Mouse (Mus musculus) layer of hippocampus, adult 9-10 months (tissue): ENCODE measurements around the gene Slc25a22.

Source experiments
- DNase-seq: peaks from one replicate; pipeline ENCODE4 v3.0.0; 2022; ENCODE audit warnings: low spot score

Slc25a22 gene

DNA sequence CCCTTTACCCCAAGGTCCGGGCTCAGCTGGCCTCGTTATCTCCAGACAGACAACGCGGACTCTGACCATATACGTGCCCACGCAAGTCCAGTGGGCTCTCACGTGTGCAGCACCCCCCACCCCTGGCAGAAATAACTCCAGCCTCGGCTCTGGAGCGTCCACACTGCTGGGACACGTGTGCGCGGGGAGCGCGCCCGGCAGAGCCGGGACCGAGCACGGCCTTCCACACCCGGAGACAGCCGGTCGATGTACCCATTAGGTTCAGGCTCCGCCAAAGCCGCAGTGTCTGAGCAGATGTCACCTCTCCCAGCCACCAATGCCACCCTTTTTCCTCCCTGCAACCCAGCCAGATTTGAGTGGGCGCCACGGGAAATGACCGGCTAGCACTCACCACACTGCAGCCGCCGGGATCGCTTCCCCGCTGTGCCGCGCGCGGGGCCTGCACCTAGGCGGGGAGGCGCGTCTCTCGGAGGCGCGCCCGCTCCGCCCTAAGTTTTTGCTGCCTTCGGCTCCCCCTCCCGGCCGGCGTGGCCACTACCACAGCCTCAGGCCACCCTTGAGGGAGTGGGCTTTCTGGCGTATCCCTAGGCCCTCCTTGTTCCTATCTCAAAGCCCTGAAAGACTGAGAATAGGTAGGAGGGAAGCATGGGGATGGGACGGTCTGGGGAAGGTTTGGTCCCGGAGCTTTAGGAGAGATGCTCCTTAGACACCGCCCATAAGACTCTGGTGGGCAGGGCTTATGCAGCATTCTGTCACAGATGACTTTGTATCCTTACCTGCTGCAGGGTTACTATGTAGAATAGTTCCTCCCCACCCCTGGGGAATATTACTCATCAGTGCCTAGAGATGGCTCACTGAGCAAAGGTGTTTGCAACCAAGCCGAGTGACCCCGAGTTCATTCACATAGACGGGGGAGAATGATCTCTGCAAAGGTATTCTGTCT, at the start of gene Slc25a22:
TSS of gene Slc25a22 (minus strand) at position 715 of the 943 bp plus-strand sequence.
- no peak for DNase-seq

DNA sequence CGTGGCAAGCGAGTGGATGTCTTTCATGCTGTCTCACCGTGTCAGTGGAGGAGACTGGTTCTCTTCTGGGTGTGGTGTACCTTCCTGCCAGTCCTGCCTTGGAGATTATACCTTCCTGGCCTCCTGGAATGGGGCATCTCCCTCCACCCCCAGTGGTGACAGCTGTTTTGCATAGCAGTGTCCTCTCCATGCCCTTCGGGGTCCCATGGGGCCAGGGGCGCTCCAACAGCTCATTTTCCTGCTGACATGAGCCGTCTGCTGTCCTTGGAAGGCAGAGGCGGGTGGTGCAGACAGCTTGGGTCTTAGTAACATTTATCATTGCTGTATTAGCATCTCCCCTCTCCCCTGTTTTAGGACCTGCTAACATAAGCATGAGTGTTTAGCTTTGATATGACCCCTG, 49.4 kb upstream of the Slc25a22 start:
- no peak for DNase-seq

DNA sequence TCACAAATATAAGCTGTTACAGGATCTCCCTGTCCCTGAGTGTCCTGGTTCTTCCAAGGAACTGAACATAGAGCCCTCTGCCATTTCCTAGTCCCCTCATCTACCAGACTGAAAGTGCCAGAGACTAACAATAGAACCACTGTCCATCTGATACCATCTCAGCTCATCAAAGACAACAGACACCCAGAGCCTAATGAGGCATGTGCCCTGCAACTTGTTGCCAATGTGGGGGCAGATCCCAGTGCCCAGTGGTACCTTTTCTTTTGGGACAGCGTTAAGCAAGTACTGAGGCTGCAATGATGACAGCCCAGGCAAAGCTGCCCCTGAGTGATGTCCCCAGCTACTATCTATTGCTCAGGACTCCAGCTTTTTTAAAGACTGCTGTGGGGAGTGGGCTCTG, 48.5 kb upstream of the Slc25a22 start:
- DNase-seq: no peak

DNA sequence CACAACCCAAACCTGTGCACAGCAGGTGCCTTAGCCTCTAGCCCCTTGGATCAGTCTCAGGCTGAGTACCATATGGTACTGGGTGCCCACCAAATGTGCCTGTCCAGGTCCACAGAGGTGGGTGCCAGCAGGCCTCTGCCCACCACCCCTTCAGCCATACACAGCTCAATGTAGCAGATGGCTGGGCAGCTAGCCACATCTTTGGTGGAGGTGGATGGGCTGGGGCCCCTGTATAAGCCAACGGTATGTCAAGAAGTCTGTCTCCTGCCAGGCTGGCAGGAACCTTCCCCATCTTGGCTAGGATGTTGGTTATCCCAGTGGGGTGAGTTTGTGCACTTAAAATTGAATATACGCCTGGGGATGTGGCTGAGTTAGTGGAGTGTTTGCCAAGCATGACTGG, 47.9 kb upstream of the Slc25a22 start:
- no peak for DNase-seq

DNA sequence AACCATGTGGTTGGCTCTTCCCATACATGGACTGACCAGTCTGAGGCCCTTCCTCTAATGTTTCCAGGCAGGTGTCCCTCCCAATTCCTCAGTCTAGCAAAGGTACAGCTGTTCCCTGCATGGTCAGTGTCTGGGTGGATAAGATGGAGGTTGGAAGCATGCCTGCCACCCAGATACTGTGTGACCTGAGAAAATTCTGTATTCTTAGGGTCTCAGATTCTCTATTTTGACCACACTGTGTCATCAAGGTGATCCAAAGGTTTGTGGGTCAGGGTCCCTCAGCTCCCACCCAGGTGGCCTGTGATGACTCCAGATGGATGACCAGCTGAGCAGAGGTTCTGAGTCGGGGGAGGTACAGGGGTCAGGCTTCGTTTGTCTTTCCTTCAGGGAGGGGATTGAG, 47.5 kb upstream of the Slc25a22 start:
- DNase-seq: no peak

DNA sequence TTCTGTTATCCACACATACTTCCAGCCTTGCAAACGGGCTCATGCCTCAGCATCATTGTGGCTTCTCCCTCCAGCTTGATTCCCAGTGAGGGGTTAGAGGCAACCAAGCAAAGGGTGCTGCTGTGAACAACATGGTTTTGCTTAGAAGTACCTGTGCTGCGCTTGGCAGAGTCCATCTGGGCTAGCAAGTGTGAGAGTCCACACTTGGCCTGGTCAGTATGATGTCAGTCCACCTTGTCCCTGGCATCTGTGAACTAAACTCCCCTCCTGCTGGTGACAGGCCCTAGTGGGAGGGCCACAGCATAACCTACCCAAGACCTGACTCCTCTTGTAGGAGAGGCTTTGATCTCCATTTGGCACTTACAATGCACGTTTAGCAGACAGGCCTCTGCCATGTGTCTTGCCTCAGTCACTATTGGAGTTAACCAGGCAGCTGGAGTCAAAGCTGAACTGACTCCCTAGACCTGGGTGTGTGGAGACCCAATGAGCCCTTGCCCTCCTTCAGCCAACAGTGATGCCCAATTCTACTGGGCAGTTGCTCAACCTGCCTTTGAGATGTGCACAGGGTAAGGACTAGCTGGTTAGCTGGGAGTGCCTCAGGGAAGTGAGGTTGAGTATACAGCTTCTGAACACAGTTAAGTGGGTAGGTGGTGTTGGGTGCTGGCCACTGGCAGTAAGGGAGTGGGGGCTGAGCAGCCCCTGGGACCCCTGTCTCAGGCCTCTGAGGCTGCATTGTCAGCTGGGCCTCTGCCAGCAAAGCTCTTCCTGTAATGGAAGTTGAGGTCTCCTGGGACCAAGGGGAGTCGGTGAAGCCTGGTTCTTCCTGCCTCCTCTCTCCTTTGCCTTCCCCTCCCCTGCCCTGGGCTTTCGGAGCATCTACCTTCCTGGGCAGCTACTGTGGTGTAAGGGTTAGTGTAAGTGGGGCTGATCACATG, 46.8 kb upstream of the Slc25a22 start:
- no peak for DNase-seq

DNA sequence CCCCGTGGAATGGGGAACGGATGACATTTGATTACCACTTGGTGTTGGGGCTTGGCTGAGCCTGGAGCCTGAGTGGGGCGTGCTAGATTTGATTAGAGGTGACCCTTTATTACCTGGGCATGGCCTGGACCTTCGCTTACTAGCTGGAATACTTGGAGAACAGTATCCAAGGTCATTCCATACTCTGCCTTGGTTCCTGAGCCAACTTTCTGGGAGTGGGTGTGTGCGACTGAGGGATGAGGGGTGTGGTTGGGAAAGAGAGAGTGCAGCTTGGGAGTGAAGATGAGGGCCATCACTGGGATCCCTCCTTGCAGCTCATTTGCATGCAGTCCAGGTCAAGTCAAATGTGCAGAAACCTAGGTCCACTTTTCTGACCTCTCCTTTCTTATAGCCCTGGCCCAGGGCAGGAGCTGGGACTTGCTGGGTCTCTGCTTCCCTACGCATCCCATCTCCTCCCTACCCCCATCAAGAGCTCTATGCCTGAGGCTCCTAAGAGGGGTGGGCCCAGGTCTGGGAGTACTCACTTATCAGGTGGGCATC, 45.5 kb upstream of the Slc25a22 start:
- DNase-seq: no peak

DNA sequence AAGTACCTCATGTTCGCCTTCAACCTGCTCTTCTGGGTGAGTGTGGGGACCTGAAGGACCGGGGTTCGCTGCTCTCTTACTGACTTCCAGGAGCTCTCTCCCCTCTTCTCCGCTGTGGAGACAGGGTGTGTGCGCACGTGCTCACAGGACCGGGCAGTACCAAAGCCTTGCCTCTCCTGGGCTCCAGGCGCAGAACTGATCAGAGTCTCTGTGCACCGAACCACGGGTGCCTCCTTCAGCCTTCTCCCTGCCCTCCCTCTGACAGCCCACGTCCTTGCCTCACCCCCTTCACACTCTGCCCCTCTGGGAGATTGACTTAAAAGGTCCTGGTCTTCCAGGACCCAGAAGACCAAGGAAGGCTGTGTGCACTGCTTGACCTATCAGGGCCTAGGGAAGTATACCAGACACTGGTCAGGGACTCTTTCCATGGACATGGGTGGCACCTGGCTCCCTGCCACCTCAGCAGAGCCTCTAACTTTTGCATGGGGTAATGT, 44.9 kb upstream of the Slc25a22 start:
- no peak for DNase-seq

DNA sequence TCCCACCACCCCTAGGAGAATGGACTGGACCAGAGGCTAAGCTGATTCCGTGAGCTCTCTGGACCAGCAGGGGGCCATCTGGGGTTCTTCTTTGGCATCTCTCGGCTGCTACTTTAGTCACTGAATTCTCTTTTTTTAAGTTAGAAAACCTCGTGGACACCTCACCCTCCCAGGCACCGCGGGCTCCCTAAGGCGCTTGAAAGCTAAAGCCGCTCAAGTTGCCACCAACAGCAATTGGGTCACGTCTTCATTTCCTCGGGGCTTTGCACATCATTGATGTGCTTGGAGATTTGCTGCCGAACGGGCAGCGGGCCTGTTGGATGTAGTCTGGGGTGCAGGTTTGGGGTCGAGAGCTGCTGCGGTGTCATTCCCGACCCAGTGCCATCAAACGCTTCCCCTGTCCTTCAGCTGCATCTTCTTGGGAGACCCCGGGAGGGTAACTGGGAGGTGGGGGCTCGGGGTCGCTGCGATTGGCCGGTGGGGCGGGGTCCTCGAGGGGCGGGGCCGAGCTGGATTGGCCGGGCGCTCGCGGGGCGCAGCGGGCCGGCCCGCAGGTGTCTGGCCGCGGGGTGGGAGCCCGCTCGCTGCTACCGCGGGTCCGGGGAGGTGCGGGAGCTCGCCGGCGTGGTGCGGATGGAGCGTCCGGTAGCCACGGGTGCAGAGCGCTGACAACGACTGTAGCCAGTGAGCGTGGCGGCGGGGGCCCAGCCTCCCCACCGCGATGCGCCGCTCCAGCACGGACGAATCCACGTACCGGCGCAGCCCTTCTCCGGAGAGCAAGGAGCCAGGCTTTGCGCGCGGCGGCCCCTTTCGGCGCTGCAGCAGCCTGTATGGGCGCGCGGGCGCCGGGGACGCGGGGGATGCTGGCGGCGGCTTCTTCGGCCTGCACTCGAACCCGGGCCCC, 44.1 kb upstream of the Slc25a22 start:
- DNase-seq: no peak

DNA sequence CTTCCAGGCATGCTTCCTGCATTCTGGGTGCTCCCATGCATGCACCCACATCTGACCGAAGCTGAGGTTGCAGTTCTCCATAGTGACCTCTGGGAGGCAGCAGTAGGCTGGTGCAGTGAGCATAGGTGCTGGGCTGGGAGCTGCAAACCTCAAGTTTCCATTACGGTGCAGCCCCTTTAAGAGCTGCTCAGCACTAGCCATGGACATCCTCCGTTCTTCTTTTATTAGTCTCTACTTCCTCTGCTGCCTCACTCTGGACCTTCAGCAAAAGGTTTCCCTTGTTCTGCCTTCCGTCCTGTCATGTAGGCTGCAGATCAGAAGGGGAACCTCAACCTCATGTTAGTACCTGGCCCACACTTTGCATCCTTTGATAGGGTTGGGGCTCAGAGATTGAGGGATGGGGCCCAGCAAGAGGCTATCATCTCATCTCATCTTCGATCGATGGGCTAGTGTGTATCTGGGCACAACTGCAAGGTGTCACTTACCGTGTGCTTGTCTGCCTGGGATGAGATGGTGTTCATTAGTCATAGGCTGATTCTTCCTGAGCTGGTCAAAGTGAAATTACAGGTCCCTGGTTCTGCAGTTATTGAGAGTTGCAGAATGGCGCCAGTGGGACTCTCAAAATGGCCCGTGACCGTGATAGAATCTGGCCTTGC, 43.3 kb upstream of the Slc25a22 start:
- DNase-seq: no peak

DNA sequence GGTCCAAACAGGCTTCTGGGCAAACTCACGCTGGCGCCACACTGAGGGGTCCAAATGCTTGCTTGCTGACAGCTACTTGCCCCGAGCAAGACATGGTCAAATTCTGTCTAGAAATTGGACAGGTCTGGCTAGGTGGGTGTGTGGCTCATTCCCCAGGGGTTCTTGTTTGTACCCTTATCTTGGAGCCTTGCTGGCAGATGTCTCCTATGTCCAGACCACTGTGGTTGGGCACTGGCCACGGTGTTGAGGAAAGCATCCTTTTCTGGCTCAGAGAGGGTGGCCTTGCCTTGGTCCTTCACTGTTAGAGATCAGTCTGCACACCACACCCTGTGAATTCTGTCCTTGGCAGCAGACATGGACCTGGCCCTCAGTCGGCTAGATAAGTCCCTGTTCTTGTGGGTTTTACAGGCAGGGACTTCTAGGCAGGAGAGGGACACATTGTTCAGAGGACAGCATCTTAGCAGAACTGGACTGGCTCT, 40.6 kb upstream of the Slc25a22 start:
- no peak for DNase-seq

DNA sequence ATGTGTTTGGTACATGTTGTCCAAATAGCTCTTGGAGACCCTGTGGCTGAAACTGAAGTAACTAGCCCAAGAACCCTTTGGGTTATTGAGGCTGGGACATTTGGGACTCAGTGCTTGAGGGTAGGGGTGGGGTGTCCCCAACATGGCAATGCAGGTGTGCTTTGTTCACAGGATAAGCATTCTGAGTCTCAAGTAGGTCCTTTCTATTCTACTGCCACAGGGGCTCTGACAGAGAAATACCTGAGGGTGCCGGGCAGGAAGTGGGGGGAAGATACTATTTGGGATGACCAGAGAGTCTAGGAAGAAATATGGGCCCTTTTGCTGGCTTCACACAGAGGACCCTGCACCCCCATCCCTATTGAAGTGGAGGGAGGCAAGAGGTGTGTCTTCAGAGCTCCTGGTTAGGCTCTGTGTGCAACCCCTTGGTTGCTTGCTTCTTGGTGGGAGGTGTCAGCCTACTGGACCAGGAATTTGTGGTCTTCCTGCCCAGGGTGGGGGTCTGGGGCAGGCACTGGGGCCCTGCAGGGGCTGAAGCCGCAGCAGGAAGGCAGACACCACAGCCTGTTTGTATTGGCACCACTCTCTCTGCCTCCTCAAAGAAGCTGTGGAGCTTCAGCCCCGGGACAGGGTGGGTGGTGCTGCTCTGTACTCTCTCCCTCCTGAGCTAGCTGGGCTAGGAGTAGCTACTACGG, 40.0 kb upstream of the Slc25a22 start:
- no peak for DNase-seq

DNA sequence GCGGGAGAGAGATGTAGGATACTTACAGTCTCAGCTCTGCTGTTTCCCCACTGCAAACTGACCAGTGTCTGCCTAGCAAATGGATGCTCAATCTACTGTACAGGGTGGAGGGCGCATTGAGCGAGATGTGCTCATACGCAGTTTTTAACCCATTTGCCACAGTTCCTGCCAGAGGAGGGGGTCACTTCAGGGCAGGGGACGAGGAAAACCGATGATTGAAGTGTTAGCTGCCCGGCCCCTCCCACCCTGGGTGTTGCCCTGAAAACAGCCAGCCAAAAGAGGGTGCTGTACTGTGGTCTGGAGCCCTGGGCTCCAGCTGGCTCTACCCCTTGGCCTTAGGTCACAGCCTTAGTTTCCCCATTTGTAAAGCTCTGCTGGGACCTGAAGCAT, 39.3 kb upstream of the Slc25a22 start:
- DNase-seq: no peak

DNA sequence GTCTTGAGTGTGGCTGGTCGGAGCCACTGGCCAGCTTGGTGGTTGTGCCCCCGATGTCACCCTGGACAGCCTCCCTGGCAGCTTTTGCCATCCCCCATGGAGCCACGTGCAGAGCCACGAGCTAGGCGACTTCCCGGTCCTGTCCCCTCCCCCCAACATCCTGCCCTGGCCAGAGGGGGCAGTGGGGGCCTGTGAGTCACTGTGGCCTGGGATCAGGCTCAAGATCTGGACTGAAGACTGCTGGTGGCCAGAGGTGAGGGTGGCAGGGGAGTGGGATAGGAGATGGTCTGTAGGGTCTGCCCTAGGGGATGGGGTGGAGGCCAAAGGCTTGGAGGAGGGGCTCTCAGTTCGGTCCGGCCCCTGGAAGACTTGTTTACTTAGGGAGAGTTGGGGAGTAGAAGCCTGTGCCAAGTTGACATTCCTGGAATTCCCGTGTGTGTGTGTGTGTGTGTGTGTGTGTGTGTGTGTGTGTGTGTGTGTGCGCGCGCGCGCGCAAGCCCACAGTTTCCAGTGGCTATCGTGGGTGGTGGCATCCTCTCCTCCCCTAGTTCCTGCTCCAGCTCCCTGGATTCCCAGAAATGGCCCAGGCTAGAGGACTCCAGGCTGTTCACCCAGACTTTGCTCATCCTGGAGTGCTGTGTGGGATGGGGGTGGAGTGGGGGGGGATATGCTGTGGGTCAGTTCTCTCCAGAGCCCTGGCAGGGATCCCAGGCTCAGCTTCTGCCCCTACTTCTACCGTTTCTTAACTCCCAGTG, 38.7 kb upstream of the Slc25a22 start:
- no peak for DNase-seq

DNA sequence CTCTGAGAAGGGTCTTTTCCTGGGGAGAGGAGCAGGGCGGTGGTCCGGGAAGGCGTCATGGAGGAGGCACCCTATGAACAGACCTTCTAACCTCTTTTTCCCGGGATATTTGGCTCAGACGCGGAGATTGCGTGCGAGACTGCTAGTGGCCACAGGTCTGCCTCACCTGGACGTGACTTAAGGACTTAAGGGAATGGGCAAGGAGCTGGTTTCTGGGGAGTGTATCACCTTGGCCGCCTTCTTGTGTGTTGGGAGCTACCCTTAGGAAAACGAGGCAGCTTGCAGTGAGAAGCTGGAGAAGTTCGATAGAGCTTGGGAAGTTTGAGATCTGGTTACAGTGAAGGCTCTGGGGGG, 38.1 kb upstream of the Slc25a22 start:
- DNase-seq: no peak

DNA sequence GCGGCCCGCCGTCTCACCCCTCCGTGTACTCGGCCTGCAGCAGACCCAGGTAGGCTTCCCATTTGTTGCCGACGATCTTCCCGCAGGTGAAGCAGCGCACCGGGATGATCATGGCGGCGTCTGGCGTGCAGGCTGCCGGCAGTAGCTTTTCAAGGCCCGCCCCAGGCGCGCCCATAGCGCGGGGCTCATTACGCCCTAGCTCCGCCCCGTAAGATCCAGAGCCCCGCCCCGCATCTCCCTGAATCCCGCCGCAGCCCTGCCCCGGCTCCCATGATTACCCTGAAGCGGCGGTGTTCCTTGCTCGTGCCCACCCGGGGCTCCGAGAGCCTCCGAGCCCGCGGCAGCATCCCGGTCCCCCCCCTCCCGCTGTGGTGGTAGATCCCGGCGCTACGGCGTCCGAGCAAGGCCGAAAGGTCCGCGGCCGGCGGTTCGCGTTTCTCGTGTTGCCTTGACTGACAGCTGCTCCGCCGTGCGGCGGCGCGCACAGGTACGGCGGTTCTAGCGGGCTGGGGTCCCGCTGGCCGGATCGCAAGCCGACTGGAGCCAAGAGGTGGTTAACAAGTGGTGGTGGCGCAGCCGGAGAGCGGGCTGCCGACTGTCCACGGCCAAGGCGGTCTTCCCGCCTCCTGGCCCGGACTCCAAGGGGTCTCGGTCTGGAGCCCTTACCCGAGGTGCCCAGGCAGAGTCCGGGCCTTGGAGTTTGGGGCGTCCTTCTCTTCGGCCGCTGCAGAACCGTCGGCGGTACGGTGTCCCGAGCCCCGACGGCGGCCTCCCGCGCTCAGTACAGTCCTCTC, 37.5 kb upstream of the Slc25a22 start, which contains the start of the genes Polr2l and Tspan4:
TSS of gene Polr2l (minus strand) at position 122 of the 794 bp plus-strand sequence.
TSS of gene Tspan4 (plus strand) at position 230 of the 794 bp plus-strand sequence.
- no peak for DNase-seq

DNA sequence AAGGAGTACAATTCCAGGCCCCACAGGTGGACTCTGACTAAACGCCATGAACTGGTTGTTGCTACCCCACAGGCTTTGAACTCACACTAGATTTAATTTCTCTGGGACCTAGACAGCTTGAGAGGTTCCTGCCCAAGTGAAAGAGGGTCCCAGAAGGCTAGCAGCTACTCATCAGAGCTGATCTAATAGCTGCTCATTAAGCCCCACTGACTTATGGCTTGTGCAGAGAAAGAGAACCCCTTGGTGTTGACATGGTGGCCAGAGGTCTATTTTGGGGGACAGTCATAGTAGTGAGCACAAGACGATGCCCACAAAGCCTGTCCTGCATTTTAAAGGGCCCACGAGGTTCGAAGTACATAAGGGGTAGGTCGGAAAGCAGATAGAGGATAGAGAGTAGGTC, 36.5 kb upstream of the Slc25a22 start:
- DNase-seq: no peak

DNA sequence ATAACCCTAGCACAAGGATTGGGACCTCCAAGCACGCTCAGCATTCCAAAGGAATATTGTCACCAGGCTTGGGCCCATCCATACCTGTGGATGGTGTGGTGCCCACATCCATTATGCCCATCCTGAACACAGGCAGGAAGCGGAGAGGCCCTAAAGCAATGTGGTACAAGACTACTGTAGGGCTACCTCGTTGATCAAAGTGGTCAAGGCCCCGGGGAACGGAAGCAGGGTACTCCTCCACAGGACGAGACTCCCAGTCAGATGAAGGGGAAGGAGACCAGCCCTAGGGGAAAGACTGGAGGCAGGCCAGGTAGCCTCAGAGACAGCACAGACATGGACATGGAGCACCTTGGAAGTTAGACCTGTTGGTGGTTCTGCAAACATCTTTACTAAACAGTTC, 35.1 kb upstream of the Slc25a22 start:
- no peak for DNase-seq
